Mouse (Mus musculus) ZHBTc4 (cell line): ENCODE measurements at regions not wholly inside any gene's neighbourhood (a gene's known extent, or its start where the extent isn't known, plus 50 kb on each side); places are given as distances from the start of the nearest gene placed in this dataset.

Source experiments
- DNase-seq: peaks from one replicate; pipeline ENCODE4 v3.0.0-alpha.2; 2011; ENCODE audit warnings: low read depth, low spot score

- DNase-seq = peak; percentile 38
Observed at GRCm38 (mm10) chr6:94772868-94773603, 73.1 kb upstream of the Lrig1 start.

- no peak for DNase-seq
Observed at GRCm38 (mm10) chr6:94772391-94772790, 72.4 kb upstream of the Lrig1 start.

GRCm38 (mm10) chr6:94768230-94768629 is 68.3 kb upstream of the Lrig1 start:
- no peak for DNase-seq

- DNase-seq = no peak
Observed at GRCm38 (mm10) chr6:94765724-94766123, 65.8 kb upstream of the Lrig1 start.

DNA sequence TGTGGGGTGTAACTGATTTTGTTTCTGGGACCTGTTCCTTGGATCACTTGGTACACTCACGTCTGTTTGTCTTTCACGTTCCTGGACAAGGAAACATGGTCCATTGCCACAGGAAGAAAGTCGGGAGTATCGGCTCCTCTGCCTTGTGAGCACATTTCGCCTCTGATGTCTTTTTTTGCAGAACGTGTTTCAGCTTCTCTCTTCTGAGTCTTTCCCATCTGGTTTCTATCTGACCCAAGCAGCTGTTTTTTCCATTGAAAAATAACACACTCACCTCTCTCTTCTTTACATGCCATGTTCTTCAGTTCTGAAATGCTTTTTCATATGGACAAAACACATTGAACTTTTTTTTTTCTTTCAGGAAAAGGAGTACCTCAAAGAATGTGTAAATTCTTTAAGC is 61.4 kb upstream of the Lrig1 start:
- no peak for DNase-seq

DNA sequence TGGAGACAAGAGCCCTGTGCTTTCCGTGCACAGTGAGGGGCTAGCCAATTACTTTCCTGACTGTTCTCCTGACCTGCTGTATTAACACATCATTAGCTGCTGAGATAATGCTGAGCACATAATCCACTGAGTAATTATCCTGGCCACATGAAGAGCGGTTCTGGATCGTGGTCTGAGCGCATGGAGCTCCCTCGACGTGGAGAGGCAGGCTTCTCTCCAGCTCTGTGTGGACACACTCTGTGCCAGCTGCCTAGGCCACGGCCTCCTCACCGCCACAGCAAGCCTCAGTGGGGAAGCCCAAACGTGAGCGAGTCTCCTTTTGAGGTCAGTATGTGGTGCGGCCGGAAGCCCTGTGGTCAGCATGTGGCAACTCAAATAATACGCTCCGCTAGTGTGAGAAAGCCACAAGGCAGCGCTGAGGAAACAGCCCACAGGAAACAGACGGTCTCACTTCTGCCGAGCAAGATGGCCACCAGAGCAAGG is 60.7 kb upstream of the Lrig1 start:
- DNase-seq = peak; percentile 34

DNA sequence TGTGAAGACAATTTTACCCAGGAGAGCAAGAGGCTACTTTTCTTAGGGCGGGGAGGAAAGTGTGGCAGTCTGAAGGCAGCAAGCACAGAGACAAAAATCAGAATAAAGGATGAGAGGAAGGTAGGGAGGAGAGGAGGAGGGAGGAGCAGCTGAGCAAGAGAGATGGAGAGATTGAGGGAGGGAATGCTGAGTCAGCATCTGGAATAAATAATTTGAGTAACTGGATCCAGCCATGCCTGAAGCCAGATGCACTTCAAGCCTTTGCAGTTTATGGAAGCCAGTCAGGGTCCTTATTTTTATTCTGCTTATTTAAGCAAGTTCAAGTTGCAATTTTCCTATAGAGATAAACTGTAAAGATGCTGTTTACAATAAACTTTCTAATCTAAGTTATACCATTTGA is 59.7 kb upstream of the Lrig1 start:
- no peak for DNase-seq

- no peak for DNase-seq
Observed at GRCm38 (mm10) chr6:94756006-94756405, 56.0 kb upstream of the Lrig1 start.

GRCm38 (mm10) chr6:94755297-94755831 is 55.4 kb upstream of the Lrig1 start:
- peak; percentile 98 for DNase-seq

DNA sequence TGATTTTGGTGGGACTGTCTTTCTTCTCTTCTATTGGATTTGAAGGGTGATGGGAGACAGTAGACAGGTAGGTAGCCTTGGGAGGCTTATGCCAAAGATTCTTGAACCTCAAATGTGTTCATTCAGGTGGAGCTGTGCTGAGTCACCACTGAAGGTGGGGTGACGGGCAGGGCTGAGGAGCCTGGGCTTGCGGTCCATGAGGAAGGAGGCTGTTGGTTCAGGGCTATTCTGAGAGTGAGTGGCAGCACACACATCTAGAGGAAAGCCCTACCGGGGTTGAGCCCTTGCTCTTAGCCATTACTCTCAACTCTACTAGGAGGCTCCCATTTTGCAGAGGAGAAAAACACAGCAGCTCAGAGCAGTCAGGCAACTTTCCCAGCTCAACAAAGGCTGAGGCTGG is 54.6 kb upstream of the Lrig1 start:
- no peak for DNase-seq

GRCm38 (mm10) chr6:94751101-94751440 is 51.1 kb upstream of the Lrig1 start:
- DNase-seq = peak; percentile 89

- DNase-seq = peak; percentile 94
Observed at GRCm38 (mm10) chr6:94750228-94751100, 50.5 kb upstream of the Lrig1 start.
